Mouse (Mus musculus) layer of hippocampus, adult 9-11 months (tissue): ENCODE data around the gene Dhrs2.

Experiments used
- DNase-seq: peaks from one replicate; pipeline ENCODE4 v3.0.0; 2022

Dhrs2 gene

DNA sequence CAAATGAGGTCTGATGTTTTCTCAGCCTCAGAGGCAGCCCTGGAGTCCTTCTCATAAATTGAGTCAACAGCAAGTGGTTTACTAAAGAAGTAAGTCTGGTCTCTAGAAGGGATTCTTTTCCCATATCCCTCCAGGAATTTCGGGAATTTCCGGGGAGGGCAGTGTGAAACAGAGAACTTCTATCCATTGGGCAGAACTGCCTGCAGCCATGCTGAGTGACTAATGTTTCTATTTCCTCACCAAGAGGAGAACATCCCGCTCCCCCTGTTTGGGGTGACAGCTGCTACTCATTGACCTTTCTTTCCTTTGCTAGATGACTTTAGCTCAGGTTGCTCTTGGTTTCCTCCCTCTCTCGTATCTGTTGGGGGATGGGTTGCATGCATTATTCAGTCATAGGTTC is 31.8 kb downstream of the Dhrs2 start:
- DNase-seq, result no peak

DNA sequence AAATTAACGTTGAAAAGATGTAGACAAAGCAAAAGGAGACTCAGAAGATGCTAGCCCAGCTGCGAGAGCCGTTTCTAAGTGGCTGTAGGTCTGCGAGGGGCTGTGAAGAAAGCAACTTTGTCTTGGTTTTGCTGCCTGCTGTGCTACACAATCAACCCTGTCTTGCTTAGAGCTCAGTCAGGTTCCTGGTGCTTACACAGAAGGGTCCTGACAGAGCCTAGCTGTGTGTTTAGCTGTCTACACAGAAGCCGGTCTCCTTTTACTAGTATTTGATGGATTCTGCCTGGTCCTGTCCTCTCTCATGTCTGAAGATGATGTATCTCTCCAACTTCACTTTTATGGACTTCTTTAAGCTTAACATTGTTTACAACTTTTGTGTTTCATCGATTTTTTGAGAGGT is 33.6 kb downstream of the Dhrs2 start:
- no peak for DNase-seq

DNA sequence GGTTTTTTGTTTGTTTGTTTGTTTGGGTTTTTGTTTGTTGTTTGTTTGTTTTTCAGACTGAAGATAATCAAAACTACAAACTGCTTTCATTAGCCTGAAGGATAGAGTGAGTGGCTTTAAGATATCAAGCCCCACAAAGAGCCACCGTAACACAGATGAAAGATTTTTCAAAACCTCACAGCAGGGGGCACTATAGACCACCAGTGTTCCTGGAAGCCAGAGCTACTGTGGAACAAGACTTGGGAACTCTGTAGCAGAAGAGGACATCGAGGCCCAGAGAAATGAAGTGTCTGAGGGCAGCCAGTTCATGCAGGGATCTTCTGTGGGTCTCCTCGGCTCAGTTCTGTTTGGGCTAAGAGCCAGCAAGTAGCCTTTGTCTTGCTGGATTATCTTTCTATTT is 49.4 kb downstream of the Dhrs2 start:
- DNase-seq, result peak; percentile 47

DNA sequence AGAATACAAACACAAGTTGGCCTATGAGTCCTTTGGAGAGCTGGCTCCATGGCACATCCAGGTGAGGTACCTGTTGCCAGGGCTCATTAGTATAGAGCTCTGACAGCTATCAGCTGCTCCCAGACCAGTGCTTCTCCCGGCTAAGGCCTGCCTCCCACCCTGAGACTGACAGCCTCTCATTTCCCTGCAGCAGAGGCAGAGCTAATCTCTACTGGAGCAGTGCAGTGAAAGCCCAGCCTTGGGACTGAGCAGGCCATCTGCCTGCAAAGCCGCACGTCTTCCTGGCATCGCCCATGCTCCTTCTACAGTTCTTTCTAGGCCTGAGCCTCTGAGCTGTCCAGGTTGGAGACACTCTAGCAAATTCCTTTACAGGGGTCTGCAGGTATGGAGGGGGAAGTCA is 51.2 kb downstream of the Dhrs2 start:
- no peak for DNase-seq

DNA sequence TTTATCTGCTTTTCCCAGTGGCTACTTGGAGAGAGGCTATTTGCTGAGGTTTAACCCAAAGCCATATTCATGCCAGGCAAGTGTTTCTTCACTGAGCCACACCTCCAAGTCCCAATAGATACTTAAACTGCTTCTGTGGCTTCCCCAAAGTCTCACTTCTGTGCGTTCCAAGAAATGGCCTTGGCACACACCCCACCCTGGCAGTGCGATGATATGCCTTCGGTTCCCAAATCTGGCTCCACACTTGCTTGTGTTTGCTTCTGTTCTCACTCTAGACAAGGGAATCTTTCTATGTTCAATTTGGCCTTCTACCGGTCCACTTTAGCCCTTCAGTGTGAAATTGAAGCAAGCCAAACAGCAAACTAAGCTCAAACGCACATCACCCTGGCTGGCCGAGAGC is 53.0 kb downstream of the Dhrs2 start:
- DNase-seq, result no peak

DNA sequence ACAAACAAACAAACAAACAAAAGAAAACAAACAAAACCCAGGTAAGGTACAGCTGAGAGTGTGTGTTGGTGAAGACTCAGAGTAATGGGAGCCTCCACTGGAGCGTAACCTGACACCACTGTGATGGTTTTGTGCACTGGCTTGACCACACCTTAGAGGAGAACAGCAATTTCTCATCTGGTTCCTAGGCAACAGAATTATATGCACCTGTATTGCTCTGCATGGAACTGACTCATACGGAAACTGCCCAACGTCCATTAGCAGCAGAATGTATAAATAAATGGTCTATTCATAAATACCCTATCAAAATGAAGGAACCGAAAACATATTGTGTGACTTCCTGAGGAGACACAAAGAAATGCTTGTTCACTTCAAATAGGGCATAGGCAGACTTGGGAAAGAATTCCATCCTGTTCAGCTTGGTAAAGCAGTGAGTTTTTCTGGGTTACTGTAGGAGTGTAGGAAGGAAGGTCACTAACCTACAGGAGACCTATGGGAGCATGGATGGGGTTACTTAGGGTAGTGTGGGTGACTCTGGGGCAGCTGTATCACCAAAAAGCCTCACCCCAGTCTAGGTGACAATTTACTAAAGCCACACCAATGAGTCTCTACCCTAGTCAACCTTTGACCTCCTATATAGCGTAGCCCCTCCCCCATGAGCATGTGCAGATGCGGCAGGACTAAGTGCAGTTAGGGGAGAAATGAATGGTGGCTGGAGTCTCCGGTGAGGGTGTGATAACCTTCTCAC is 57.7 kb downstream of the Dhrs2 start:
- DNase-seq, result no peak
